Mouse (Mus musculus) granulocyte monocyte progenitor cell, adult 5-6 weeks (primary cell): Measurements from ENCODE around the gene Utp14b. TPM values are rescaled to one million over a fixed set of nuclear protein-coding genes. Genes with fewer than 3 reads are reported as not detected.
A peak's percentile ranks its signal among the peaks of the same experiment; 100 is the strongest.

Experiments
- ATAC-seq: replicated peaks from 2 replicates; pipeline ENCODE4 v1.8.0; 2016; ENCODE audit warnings: mild to moderate bottlenecking, moderate TSS enrichment, inconsistent platforms; ENCODE audit not compliant: poor library complexity, severe bottlenecking
- total RNA-seq, 2 experiments: library from RNA; stranded (forward) in 1 of 2; stranded (reverse) in 1 of 2; fragments of 200-712, 200-1000 nt in 1 of 2; fragments of >200 nt in 1 of 2; fragmentation: Nextera tagmentation in 1 of 2; gene quantifications; 2 replicates each; pipeline ENCODE4 v1.2.3; 2014 to 2017

The Utp14b gene
- total RNA-seq, 2 experiments from 2014 or later: 9.0 to 10.3 TPM

- ATAC-seq: no peak
These were observed 24.5 kb downstream of the Utp14b start for GRCm38 (mm10) chr1:78682291-78682690.

- peak; percentile 43; the same call in 1 of the 2 replicates for ATAC-seq
These were observed 26.3 kb downstream of the Utp14b start for GRCm38 (mm10) chr1:78684128-78684527.

- ATAC-seq: peak; percentile 74
These were observed 29.0 kb downstream of the Utp14b start for GRCm38 (mm10) chr1:78686872-78687271.

GRCm38 (mm10) chr1:78688149-78688548 is 30.3 kb downstream of the Utp14b start:
- ATAC-seq: no peak

GRCm38 (mm10) chr1:78694503-78695258 is 36.8 kb downstream of the Utp14b start:
- no peak for ATAC-seq

GRCm38 (mm10) chr1:78696305-78696704 is 38.5 kb downstream of the Utp14b start:
- ATAC-seq: peak; percentile 56; the same call in 1 of the 2 replicates

GRCm38 (mm10) chr1:78696903-78697302 is 39.1 kb downstream of the Utp14b start:
- no peak for ATAC-seq

- no peak for ATAC-seq
These were observed 40.3 kb downstream of the Utp14b start for GRCm38 (mm10) chr1:78698138-78698537.

GRCm38 (mm10) chr1:78701740-78702139 is 43.9 kb downstream of the Utp14b start:
- ATAC-seq: no peak

- ATAC-seq: peak; percentile 86
These were observed 44.6 kb downstream of the Utp14b start for GRCm38 (mm10) chr1:78702282-78702963.

GRCm38 (mm10) chr1:78702964-78703285 is 45.1 kb downstream of the Utp14b start:
- peak; percentile 88 for ATAC-seq

GRCm38 (mm10) chr1:78706338-78706737 is 48.5 kb downstream of the Utp14b start:
- ATAC-seq: no peak

GRCm38 (mm10) chr1:78707280-78707679 is 49.4 kb downstream of the Utp14b start:
- no peak for ATAC-seq

- ATAC-seq: peak; percentile 39; the same call in 1 of the 2 replicates
These were observed 52.2 kb downstream of the Utp14b start for GRCm38 (mm10) chr1:78710026-78710425.

GRCm38 (mm10) chr1:78710613-78711329 is 52.9 kb downstream of the Utp14b start:
- no peak for ATAC-seq

Other genes with a start within 250 kb of the Utp14b start
- gene Farsb, start 169.1 kb upstream of the Utp14b start, total RNA-seq (2014; fragmentation: Nextera tagmentation): 81.3 and 85.3 TPM in 2 replicates
- gene Farsb, start 169.1 kb upstream of the Utp14b start, total RNA-seq (2017): 75.1 and 85.1 TPM in 2 replicates
- not detected in 2 replicates for gene Mogat1, start 147.0 kb upstream of the Utp14b start, total RNA-seq (2014; fragmentation: Nextera tagmentation)
- not detected in 2 replicates for gene Mogat1, start 147.0 kb upstream of the Utp14b start, total RNA-seq (2017)
- gene BC035947, start 145.9 kb upstream of the Utp14b start, total RNA-seq (2014; fragmentation: Nextera tagmentation): not detected in 2 replicates
- gene BC035947, start 145.9 kb upstream of the Utp14b start, total RNA-seq (2017): not detected in 2 replicates
- 11.2 and 11.8 TPM in 2 replicates for gene Acsl3, start 213 bp upstream of the Utp14b start, total RNA-seq (2014; fragmentation: Nextera tagmentation)
- gene Acsl3, start 213 bp upstream of the Utp14b start, total RNA-seq (2017): 24.3 and 37.7 TPM in 2 replicates
- not detected in 2 replicates for gene Kcne4, start 158.7 kb downstream of the Utp14b start, total RNA-seq (2014; fragmentation: Nextera tagmentation)
- not detected in 2 replicates for gene Kcne4, start 158.7 kb downstream of the Utp14b start, total RNA-seq (2017)